Mouse (Mus musculus) neural tube, embryonic 12.5 days (tissue): ENCODE results near the gene Gm10577. TPM values are rescaled to one million over a fixed set of nuclear protein-coding genes. Genes with fewer than 3 reads are reported as not detected.

Experiments used
- ATAC-seq: fragments of 200-750 bp; cut with Nextera tagmentation; 2 replicates; pipeline ENCODE4 v1.8.0; 2017; ENCODE audit warnings: low read depth, mild to moderate bottlenecking, moderate TSS enrichment, moderate library complexity; ENCODE audit not compliant: low FRiP score
- H3K27ac ChIP-seq: fragments of 300-500 bp; sonication (generic); 2 replicates; pipeline ENCODE4 v1.5.1; 2016
- H3K27me3 ChIP-seq: fragments of 300-500 bp; sonication (generic); replicated peaks from 2 replicates; pipeline ENCODE4 v1.6.1; 2016; ENCODE audit warnings: mild to moderate bottlenecking
- H3K36me3 ChIP-seq: fragments of 300-500 bp; sonication (generic); 2 replicates; pipeline ENCODE4 v1.6.1; 2016; ENCODE audit warnings: mild to moderate bottlenecking
- H3K4me1 ChIP-seq: fragments of 300-500 bp; sonication (generic); 2 replicates; pipeline ENCODE4 v1.6.1; 2016
- H3K4me2 ChIP-seq: fragments of 300-500 bp; sonication (generic); replicated peaks from 2 replicates; pipeline ENCODE4 v1.6.1; 2016; ENCODE audit warnings: mild to moderate bottlenecking
- H3K4me3 ChIP-seq: fragments of 300-500 bp; sonication (generic); 2 replicates; pipeline ENCODE4 v1.5.1; 2016
- H3K9ac ChIP-seq: fragments of 300-500 bp; sonication (generic); 2 replicates; pipeline ENCODE4 v1.6.1; 2016; ENCODE audit warnings: mild to moderate bottlenecking
- H3K9me3 ChIP-seq: fragments of 300-500 bp; sonication (generic); 2 replicates; pipeline ENCODE4 v1.6.1; 2016; ENCODE audit warnings: mild to moderate bottlenecking
- WGBS: fragments of 180-500 bp; shearing (Covaris S2); methylation state at CpG from one replicate; pipeline ENCODE4 v1.1.7; 2016; 5-methylcytosine and 5-hydroxymethylcytosine counted together
- polyA plus RNA-seq: library from polyadenylated mRNA; unstranded; fragments of >200 nt; fragmentation: Nextera tagmentation; extraction: Ambion mirVana; gene quantifications from 2 replicates; pipeline ENCODE4 v1.2.1, GENCODE M21; 2016

Gene Gm10577
- polyA plus RNA-seq, 1 experiment from 2014 or later: not detected

- H3K27me3 ChIP-seq: no peaks in the 10 kb centered on the region
- H3K9ac ChIP-seq: no peak overlapping the region
- H3K9me3 ChIP-seq: no peaks in the 10 kb centered on the region
- H3K36me3 ChIP-seq: peaks cover 66% of the 10 kb centered on the region
- peak; percentile 18; the same call in 1 of the 2 replicates for ATAC-seq
- H3K4me2 ChIP-seq: no peak overlapping the region
- H3K4me3 ChIP-seq: no peak overlapping the region
- no peaks in the 10 kb centered on the region for H3K4me1 ChIP-seq
- 55% methylated on average over 4 of the region's 4 CpGs for WGBS
- H3K27ac ChIP-seq: no peak overlapping the region
Measured at GRCm38 (mm10) chr4:100990996-100991395, 29.5 kb downstream of the Gm10577 start.

- WGBS: 91% methylated on average over 8 of the region's 8 CpGs
- Histone ChIP-seq H3K9ac (no peak overlapping the region), H3K4me1 (no peaks in the 10 kb centered on the region), H3K36me3 (peaks cover 69% of the 10 kb centered on the region), H3K27ac (no peak overlapping the region), H3K4me2 (no peak overlapping the region), H3K9me3 (no peaks in the 10 kb centered on the region), H3K4me3 (no peak overlapping the region), H3K27me3 (no peaks in the 10 kb centered on the region)
- no peak for ATAC-seq
Measured at GRCm38 (mm10) chr4:100988231-100988799, 32.2 kb downstream of the Gm10577 start.

GRCm38 (mm10) chr4:100987187-100987586, 33.3 kb downstream of the Gm10577 start:
- Histone ChIP-seq H3K4me3 (no peak overlapping the region), H3K9ac (no peak overlapping the region), H3K36me3 (peaks cover 65% of the 10 kb centered on the region), H3K4me1 (no peaks in the 10 kb centered on the region), H3K27ac (no peak overlapping the region), H3K27me3 (no peaks in the 10 kb centered on the region), H3K9me3 (no peaks in the 10 kb centered on the region), H3K4me2 (no peak overlapping the region)
- ATAC-seq: no peak
- WGBS: 97% methylated on average over 1 of the region's 1 CpGs

- Histone ChIP-seq H3K36me3 (peaks cover 41% of the 10 kb centered on the region), H3K27me3 (no peaks in the 10 kb centered on the region), H3K4me2 (no peak overlapping the region), H3K4me3 (no peak overlapping the region), H3K27ac (no peak overlapping the region), H3K9ac (no peak overlapping the region), H3K9me3 (no peaks in the 10 kb centered on the region), H3K4me1 (peaks cover 10% of the 10 kb centered on the region; the same call in 1 of the 2 replicates)
- WGBS: 90% methylated on average over 7 of the region's 7 CpGs
- no peak for ATAC-seq
Measured at GRCm38 (mm10) chr4:100977522-100977921, 43.0 kb downstream of the Gm10577 start.

GRCm38 (mm10) chr4:100974455-100975035, 46.0 kb downstream of the Gm10577 start:
- Histone ChIP-seq H3K27ac (peak overlapping the region; percentile 53; the same call in 1 of the 2 replicates), H3K27me3 (no peaks in the 10 kb centered on the region), H3K4me3 (no peak overlapping the region), H3K9me3 (no peaks in the 10 kb centered on the region), H3K4me1 (peaks cover 10% of the 10 kb centered on the region; the same call in 1 of the 2 replicates), H3K4me2 (no peak overlapping the region; the same call in 1 of the 2 replicates), H3K9ac (no peak overlapping the region), H3K36me3 (peaks cover 43% of the 10 kb centered on the region)
- peak; percentile 83 for ATAC-seq
- 31% methylated on average over 14 of the region's 14 CpGs for WGBS

- no peak overlapping the region for H3K9ac ChIP-seq
- H3K36me3 ChIP-seq: peaks cover 50% of the 10 kb centered on the region
- peak; percentile 94 for ATAC-seq
- peak overlapping the region; percentile 53 for H3K27ac ChIP-seq
- H3K4me2 ChIP-seq: no peak overlapping the region; the same call in 1 of the 2 replicates
- no peaks in the 10 kb centered on the region for H3K9me3 ChIP-seq
- 20% methylated on average over 16 of the region's 16 CpGs for whole genome bisulfite sequencing
- H3K27me3 ChIP-seq: no peaks in the 10 kb centered on the region
- H3K4me3 ChIP-seq: no peak overlapping the region
- H3K4me1 ChIP-seq: peaks cover 10% of the 10 kb centered on the region; the same call in 1 of the 2 replicates
Measured at GRCm38 (mm10) chr4:100973641-100974454, 46.6 kb downstream of the Gm10577 start.

Other genes with a start within 250 kb of the Gm10577 start
- gene Cachd1, start 244.0 kb downstream of the Gm10577 start, polyA plus RNA-seq: 26.0 and 30.2 TPM in 2 replicates
- gene Raver2, start 48.3 kb upstream of the Gm10577 start, polyA plus RNA-seq: 10.8 and 13.0 TPM in 2 replicates
- gene Jak1, start 244.6 kb upstream of the Gm10577 start, polyA plus RNA-seq: 52.7 and 64.7 TPM in 2 replicates